Mouse (Mus musculus) midbrain, postnatal 0 days (tissue): ENCODE data around the gene Ttf1. TPM values are rescaled to one million over a fixed set of nuclear protein-coding genes. Genes with fewer than 3 reads are reported as not detected.
"Not testable (repeated sequence)": the region's sequence is repeated elsewhere in the genome, so short reads cannot be mapped to it uniquely, and the experiment has no call there.

Source experiments
- ATAC-seq: fragments of 200-750 bp; cut with Nextera tagmentation; 2 replicates; pipeline ENCODE4 v1.8.0; 2017; ENCODE audit warnings: moderate number of reproducible peaks, mild to moderate bottlenecking, moderate TSS enrichment, moderate library complexity; ENCODE audit not compliant: low FRiP score
- DNase-seq: peaks from one replicate; pipeline ENCODE4 v3.0.0-alpha.2; 2015; ENCODE audit warnings: low spot score
- H3K27ac ChIP-seq: fragments of 300-500 bp; sonication (generic); 2 replicates; pipeline ENCODE4 v1.5.1; 2014; ENCODE audit warnings: low read depth, mild to moderate bottlenecking, low read length, mixed read lengths
- H3K27me3 ChIP-seq: fragments of 300-500 bp; sonication (generic); 2 replicates; pipeline ENCODE4 v1.6.1; 2014; ENCODE audit warnings: low read length, control low read depth, mixed read lengths; ENCODE audit not compliant: insufficient read depth
- H3K36me3 ChIP-seq: fragments of 300-500 bp; sonication (generic); 2 replicates; pipeline ENCODE4 v1.6.1; 2014; ENCODE audit warnings: low read length, control low read depth, mixed read lengths; ENCODE audit not compliant: insufficient read depth
- H3K4me1 ChIP-seq: fragments of 300-500 bp; sonication (generic); 2 replicates; pipeline ENCODE4 v1.6.1; 2014; ENCODE audit warnings: mild to moderate bottlenecking, control low read depth, antibody characterized with exemption, low read length, mixed read lengths; ENCODE audit not compliant: insufficient read depth
- H3K4me2 ChIP-seq: fragments of 300-500 bp; sonication (generic); 2 replicates; pipeline ENCODE4 v1.6.1; 2014; ENCODE audit warnings: low read depth, mild to moderate bottlenecking, low read length, mixed read lengths; ENCODE audit not compliant: poor library complexity, severe bottlenecking
- H3K4me3 ChIP-seq: fragments of 300-500 bp; sonication (generic); 2 replicates; pipeline ENCODE4 v1.5.1; 2014; ENCODE audit warnings: low read depth, mild to moderate bottlenecking, low read length, moderate library complexity
- H3K9ac ChIP-seq: fragments of 300-500 bp; sonication (generic); replicated peaks from 2 replicates; pipeline ENCODE4 v1.6.1; 2014; ENCODE audit warnings: mild to moderate bottlenecking, low read length, moderate library complexity, mixed read lengths; ENCODE audit not compliant: poor library complexity, severe bottlenecking
- H3K9me3 ChIP-seq: fragments of 300-500 bp; sonication (generic); 2 replicates; pipeline ENCODE4 v1.6.1; 2016; ENCODE audit warnings: low read length, control low read depth
- CTCF ChIP-seq: IDR thresholded peaks from 2 replicates; pipeline ENCODE4 v1.5.1; 2016; ENCODE audit warnings: antibody characterized with exemption, mild to moderate bottlenecking
- WGBS: fragments of 180-500 bp; shearing (Covaris S2); extraction: QIAGEN DNeasy Blood & Tissue Kit; methylation state at CpG from one replicate; pipeline ENCODE4 v1.1.7; 2014; 5-methylcytosine and 5-hydroxymethylcytosine counted together
- polyA plus RNA-seq: library from polyadenylated mRNA; unstranded; fragments of >200 nt; fragmentation: Nextera tagmentation; extraction: Ambion mirVana; gene quantifications from 2 replicates; pipeline ENCODE4 v1.2.1, GENCODE M21; 2015
- total RNA-seq: library from RNA; depleted of rRNA; stranded (reverse); fragments of >200 nt; gene quantifications from 2 replicates; pipeline ENCODE4 v1.2.3, GENCODE M21; 2014

The Ttf1 gene
- total and polyA plus RNA-seq, 2 experiments from 2014 or later = 3.1 to 4.9 TPM

- DNase-seq = no peak
- no peak for TF ChIP-seq CTCF
- H3K9me3 ChIP-seq = no peaks in the 10 kb centered on the region
- no peaks in the 10 kb centered on the region for H3K27me3 ChIP-seq
- H3K4me3 ChIP-seq = no peak overlapping the region
- peaks cover 64% of the 10 kb centered on the region for H3K36me3 ChIP-seq
- no peak for ATAC-seq
- no peak overlapping the region for H3K9ac ChIP-seq
- no peak overlapping the region for H3K4me2 ChIP-seq
- H3K4me1 ChIP-seq = no peaks in the 10 kb centered on the region
- 96% methylated on average over 7 of the region's 7 CpGs for WGBS
- no peak overlapping the region for H3K27ac ChIP-seq
Observed at GRCm38 (mm10) chr2:29074676-29075075, 14.6 kb downstream of the Ttf1 start.

DNA sequence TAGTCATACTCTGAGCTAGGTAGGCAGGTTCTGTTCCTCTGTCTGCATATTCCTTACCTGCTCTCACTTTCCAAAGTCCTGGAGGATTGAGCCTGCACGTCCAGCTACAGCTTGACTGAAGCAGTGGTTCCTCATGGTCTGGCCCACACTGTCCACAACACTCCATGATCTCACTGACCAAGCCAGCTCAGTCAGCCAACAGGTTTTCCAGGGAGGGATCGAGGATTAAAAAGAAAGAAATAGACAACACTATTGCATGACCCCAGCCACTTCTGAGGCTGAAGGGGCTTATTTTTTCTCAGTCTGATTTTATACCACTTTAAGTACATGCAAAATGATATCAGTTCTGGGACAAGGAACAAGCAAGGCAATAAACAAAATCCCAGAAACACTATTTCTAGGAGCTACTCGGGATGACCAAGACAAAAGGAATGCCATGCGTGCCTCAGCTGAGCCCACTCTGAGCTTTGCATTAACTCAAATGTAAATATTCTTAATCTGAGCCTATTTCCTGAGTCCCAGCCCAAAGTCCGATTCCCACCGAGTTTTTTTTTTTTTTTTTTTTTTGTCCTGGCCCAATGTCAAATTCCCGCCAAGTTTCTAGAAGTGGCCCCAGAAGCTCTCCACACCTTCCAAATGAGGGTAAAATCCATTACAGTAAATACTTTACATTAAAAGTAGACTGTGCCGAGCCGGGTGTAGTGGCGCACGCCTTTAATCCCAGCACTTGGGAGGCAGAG is 15.4 kb downstream of the Ttf1 start:
- Histone ChIP-seq H3K4me2 (no peak overlapping the region), H3K27ac (no peak overlapping the region), H3K4me3 (no peak overlapping the region), H3K27me3 (no peaks in the 10 kb centered on the region), H3K4me1 (no peaks in the 10 kb centered on the region), H3K36me3 (peaks cover 65% of the 10 kb centered on the region), H3K9ac (no peak overlapping the region), H3K9me3 (no peaks in the 10 kb centered on the region)
- DNase-seq = no peak
- no peak for TF ChIP-seq CTCF
- WGBS = 88% methylated on average over 11 of the region's 11 CpGs
- ATAC-seq = no peak

DNA sequence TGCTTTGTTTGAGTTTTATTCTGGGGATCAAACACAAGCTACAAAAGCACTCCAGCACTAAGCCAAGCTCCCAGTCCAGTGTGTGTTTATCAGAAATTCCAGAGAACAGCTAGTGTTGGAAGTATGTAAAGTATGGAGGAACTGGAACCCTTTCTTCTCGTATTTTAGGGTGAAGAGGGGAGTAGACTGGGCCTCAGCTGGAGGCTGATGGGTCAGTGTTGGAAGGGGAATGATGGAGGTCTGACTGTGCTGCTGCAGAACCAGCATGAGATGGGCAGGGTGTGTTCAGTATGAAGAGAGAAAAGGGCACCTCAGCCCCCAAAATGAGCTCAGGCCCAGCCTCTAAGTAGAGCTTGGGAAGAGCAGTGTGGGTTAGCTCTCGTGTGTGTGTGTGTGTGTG is 16.2 kb downstream of the Ttf1 start:
- no peak for TF ChIP-seq CTCF
- H3K36me3 ChIP-seq = peaks cover 64% of the 10 kb centered on the region
- no peak for ATAC-seq

GRCm38 (mm10) chr2:29081965-29082364 is 21.9 kb downstream of the Ttf1 start:
- Histone ChIP-seq H3K9me3 (no peaks in the 10 kb centered on the region), H3K4me2 (no peak overlapping the region), H3K27ac (no peak overlapping the region), H3K27me3 (no peaks in the 10 kb centered on the region), H3K36me3 (peaks cover 67% of the 10 kb centered on the region), H3K4me3 (no peak overlapping the region), H3K4me1 (no peaks in the 10 kb centered on the region), H3K9ac (no peak overlapping the region)
- WGBS = 73% methylated on average over 3 of the region's 3 CpGs
- ATAC-seq (no peak), DNase-seq (no peak)
- peak; percentile 3; the same call in 1 of the 2 replicates for TF ChIP-seq CTCF

More for the DNA sequence above, 16.2 kb downstream of the Ttf1 start:
- WGBS = 85% methylated on average over 2 of the region's 2 CpGs
- Histone ChIP-seq H3K4me2 (no peak overlapping the region), H3K4me3 (no peak overlapping the region), H3K9ac (no peak overlapping the region), H3K27ac (no peak overlapping the region), H3K27me3 (no peaks in the 10 kb centered on the region), H3K9me3 (no peaks in the 10 kb centered on the region), H3K4me1 (no peaks in the 10 kb centered on the region)
- DNase-seq = no peak

- ATAC-seq = no peak
Observed at GRCm38 (mm10) chr2:29086026-29086425, 26.0 kb downstream of the Ttf1 start.

GRCm38 (mm10) chr2:29089276-29089675 is 29.2 kb downstream of the Ttf1 start:
- H3K4me2 ChIP-seq, H3K27ac ChIP-seq, H3K4me1 ChIP-seq, H3K27me3 ChIP-seq, ATAC-seq, H3K9ac ChIP-seq, H3K4me3 ChIP-seq, H3K9me3 ChIP-seq, DNase-seq: not testable (repeated sequence)
- peaks cover 22% of the 10 kb centered on the region for H3K36me3 ChIP-seq
- 77% methylated on average over 6 of the region's 6 CpGs for WGBS

More at GRCm38 (mm10) chr2:29086026-29086425, 26.0 kb downstream of the Ttf1 start:
- Histone ChIP-seq H3K9ac (no peak overlapping the region), H3K27me3 (no peaks in the 10 kb centered on the region), H3K4me1 (no peaks in the 10 kb centered on the region), H3K4me3 (no peak overlapping the region), H3K27ac (no peak overlapping the region), H3K36me3 (peaks cover 47% of the 10 kb centered on the region), H3K4me2 (no peak overlapping the region), H3K9me3 (no peaks in the 10 kb centered on the region)
- 96% methylated on average over 7 of the region's 7 CpGs for WGBS
- DNase-seq = no peak
- TF ChIP-seq CTCF = no peak
